Mouse (Mus musculus) thymus, adult 18-20 months (tissue): ENCODE measurements around the gene C1qtnf1.

Experiments
- DNase-seq, 2 experiments: peaks; one replicate each; pipeline ENCODE4 v3.0.0; 2022; ENCODE audit warnings: mixed read lengths in 2 of 2

C1qtnf1 gene

DNA sequence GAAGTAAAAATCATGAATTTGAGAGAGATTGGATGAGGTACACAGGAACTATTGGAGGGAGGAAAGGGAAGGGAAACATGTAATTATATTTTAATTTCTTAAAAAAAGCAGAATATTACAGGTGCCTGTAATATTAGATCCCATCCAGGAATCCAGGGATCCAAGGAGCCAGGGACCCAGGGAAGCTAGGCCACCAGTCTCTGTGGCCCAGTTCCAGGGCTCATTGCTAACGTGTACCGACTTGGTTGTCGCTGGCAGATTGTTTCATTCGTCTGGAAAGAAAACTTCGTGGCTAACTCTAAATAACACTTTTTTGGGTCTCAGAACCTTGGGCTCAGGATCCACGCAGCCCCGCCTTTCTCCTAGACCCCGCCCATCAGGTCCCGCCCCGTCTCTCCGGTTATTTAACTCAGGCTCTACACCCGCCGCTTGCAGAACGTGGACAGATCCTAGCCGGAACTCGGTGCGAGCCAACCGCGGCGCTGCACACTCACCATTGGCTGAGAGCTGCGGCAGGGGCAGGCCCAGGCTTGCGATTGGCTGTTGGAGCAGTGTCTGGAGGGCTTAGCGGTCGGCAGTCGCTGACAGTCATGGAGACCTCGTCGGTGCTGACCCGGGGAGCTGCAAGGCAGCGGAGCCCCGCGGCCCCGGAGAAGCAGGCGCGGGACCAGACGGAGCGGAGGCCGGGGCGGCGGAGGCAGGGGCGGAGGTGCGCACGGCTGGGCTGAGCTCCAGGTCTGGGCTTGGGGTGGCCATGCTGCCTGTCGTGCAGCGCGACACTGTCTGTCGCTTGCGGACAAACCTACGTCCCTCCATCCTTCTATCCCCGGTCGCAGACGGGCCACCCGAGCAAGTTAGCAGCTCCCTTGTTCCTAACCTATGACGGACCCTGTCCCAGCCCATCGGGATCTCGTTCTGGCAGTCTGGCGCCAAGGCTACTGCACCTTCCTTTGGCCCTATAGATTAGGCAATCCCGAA lies 48.7 kb downstream of the C1qtnf1 start, which contains the start of gene Engase:
Engase (plus strand) TSS at position 434 of the 978 bp plus-strand sequence.
- DNase-seq = peak; percentile 96

DNA sequence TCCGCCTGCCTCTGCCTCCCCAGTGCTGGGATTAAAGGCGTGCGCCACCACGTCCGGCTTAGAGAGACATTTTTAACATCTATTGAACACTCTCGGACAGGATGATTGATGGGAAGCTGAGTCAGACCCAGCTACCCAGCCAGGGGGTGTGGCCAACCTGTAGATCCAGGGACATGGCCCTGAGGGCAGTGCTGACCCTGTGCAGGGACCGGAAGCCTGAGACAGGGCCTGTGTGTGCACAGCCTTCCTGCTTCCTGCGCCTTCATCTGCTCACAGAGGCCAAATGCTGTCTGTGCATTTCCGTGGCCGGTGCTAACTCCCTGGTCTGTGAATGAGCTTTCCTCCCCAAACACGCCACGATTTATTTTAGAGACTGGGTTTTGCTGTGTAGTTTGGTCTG lies 51.8 kb downstream of the C1qtnf1 start:
- no peak for DNase-seq

DNA sequence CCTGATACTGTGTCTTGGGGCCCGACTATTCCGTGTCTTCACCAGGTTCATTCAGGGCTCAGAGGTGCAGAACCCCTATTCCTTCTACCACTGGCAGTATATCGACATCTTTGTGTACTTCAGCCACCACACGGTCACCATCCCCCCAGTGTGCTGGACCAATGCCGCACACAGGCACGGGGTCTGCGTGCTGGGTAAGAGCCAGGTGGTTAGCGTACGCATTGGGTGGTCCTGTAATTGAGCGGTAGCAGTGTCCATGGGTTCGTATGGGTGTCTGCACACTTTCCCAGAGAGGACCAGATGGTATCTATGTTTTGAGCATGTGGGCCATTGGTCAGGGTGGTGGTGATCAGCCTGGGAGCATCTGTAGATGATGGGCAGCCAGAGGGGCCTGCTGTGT lies 53.2 kb downstream of the C1qtnf1 start:
- no peak for DNase-seq

DNA sequence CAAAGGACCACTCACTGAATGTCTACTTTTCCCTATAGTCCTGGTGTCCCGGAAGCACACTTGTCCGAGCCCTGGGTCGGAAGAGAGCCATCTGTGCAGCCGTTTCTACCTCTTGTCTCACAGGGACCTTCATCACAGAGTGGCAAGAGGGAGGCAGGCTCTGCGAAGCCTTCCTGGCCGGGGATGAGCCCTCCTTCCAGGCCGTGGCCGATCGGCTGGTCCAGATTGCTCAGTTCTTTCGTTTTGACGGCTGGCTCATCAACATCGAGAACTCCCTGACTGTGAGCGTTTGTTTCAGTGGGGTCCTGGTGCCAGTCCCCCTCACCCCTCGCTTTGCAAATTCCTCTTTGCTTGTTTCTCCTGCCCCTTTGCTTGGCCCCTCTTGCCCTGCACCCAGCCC lies 53.7 kb downstream of the C1qtnf1 start:
- no peak for DNase-seq

DNA sequence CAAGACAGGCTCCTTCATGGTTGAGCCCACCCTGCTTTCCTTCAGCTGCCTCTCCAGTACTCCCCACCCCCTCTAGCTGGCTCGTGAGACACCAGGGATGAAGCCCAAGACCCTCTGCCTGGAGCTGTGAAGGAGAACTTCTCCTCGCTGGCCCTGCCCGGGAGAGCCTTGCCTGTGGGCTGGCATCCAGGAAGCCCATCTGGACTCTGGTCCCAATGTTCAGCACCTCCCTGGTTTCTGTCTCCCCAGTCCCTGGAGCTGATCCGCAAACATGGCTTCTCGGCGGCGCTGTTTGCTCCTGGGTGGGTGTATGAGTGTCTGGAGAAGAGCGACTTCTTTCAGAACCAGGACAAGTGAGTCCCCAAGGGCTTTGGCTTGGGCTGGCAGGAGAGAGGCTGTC lies 56.2 kb downstream of the C1qtnf1 start:
- DNase-seq = no peak

DNA sequence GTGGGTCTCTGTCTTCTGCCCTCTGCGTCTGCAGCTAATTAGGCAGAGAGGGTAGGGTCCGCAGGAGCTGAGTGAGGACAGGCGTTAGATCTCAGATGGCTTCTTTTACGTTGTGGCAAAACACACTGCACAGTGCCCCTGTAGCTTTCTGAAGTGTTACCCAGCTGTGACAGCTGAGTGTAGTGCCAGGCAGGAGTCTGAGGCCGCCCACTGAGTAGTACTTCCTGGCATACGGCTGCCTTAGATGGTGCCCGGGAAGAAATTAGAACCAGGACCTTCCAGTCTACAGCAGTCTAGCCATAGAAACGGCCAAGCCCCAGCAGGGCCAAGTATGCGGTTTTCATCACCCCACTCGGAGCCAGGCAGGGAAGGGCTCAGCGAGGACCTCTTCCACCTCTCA lies 57.3 kb downstream of the C1qtnf1 start:
- DNase-seq = no peak

GRCm38 (mm10) chr11:118485780-118486179 lies 57.8 kb downstream of the C1qtnf1 start:
- DNase-seq = no peak

DNA sequence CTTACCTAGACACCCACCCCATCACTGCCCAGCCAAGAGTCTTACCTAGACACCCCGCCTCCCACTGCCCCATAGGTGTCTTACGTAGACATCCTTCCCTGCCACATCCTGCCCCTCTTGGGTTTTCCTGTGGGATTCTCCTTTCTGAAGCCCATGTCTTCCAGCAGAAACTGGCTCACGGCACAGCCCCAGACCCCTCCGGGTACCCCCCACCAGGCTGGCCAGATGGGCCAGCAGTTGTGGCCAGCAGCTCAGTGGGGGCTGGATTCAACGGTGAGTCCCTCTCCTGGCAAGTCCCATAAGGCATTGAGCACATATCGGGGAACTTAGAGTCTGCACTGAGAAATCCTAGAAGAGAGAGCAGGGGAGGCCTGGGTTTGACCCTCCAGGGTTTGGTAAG lies 58.3 kb downstream of the C1qtnf1 start:
- DNase-seq = no peak

DNA sequence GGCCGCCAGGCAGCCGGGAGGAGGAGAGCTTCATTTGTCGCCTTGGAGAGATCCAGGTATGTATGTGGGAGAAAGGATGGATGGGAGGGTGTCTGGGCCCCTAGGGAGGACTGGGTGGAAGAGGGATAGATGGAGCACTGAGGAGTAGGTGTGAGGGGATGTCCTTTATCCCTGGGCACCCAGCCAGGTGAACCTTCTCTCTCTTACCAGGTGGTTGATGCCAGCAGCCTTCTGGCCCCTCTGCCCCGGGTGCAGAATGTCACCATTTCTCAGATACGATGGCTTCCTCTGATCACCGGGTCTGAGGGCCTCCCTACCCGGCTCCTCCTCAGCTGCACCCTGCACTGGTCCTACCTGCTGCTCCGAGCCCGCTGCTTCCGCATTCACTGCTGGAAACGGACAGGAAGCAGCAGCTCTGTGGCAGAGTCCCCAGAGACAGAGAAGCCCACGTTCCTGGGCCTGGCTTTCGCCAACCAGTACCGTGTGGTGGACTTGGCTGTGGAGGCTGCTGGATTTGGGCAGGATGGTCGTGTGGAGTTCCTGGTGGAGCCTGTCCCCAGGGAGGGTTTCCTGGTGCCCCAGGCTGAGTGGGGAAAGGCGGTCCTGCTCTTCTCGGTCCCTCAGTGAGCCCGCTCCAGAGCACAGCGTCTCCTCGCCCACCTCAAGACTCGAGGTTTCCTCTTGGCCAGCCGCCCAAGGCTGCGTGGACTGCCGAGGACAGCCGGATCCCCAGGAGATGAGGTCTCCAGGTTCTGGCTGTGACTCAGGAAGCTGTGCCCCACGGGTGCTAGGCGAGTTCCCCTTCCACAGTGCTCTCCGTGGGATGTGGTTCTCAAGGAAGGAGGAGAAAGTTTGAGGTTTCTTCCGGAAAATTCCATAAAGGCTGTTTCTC lies 59.1 kb downstream of the C1qtnf1 start:
- no peak for DNase-seq

DNA sequence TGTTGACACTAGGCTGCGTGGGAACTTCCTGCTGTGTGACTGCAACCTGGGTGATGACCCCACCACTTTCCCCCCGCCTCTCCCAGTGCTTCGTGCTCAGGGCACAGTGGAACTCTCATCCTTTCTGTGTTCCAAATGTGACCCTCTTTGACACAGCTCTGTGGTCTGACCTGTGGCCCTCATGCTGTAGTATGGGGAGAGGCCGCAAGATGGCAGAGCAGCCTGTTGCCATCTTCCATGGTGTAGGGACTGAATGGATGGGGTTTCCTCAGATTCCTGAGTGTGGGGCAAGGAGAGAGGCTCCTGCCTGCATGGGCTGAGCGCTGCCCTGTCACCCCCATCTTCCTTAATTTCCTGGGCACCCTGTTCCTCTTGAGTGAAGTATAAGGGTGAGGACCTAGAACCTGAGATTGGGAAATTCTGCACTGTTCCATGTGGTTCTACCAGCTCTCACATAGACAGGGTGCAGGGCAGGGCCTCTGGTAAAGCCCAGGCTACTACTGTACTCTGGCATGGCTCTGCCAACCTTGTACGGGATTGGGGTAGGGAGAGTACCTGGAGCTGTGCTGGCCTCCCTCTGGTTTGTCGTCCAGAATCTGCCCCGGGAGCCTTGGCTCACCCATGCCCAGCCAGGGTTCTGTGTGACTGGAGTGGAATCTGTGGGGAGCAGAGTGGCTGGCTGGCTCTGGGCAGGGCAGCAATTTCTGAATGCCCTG lies 60.3 kb downstream of the C1qtnf1 start:
- no peak for DNase-seq

- DNase-seq = no peak
Measured at GRCm38 (mm10) chr11:118488907-118489270, 60.9 kb downstream of the C1qtnf1 start.

- DNase-seq = peak; percentile 66
Measured at GRCm38 (mm10) chr11:118490566-118491218, 62.7 kb downstream of the C1qtnf1 start.

DNA sequence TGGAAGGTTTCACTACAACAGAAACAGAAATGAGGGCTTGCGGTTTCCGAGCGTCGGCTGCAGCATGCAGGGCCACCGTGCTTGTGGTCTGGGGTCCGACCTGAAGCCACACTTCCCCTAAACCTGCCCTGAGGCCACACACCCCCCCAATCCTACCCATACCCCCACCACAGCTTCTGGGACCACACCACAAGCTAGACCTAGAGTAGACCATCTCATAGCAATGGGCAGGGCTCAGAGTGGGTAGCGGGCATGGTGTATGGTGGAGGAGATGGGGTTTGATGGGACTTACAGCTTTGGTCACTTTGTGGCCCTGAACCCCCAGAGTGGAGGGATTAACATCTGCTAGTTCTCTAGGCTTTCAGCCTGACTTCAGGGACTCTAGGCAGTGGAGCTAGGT lies 63.2 kb downstream of the C1qtnf1 start:
- no peak for DNase-seq

GRCm38 (mm10) chr11:118493458-118493857 lies 65.5 kb downstream of the C1qtnf1 start:
- no peak for DNase-seq

DNA sequence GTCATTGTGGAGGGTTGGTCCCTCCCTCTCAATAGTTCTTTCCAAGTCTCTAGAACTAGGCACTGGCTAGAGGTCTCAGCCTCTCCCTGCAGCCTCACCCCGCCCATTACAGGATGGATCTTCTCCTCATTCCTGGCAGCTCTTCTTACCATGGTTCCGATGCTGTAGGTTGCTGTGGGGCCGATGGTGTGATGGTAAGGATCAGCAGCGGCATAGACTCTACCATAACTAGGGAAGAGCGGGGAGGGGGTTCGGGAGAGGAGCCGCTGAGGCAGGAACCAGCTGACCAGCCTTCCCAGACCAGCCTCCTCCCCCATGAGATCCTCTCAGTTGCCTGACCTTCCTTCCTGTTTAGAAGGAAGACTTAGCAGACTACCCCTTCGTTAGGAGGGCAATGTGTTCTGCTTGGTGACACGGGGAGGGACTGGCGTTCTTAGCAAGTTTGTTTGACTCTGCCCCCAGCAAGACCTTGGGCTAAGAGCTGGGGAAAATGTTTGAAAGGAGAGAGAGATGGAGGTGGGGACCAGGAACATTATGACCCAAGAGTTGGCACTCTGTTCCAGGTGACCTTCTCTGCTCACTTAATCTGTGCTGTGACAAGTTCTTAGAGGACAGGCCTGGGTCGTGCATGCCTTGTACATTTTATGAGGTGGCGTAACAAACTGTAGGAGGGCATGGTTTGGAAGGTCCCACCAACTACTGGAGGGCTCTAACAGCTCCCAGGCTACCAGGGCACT lies 66.2 kb downstream of the C1qtnf1 start:
- no peak for DNase-seq

GRCm38 (mm10) chr11:118495065-118495464 lies 67.1 kb downstream of the C1qtnf1 start:
- DNase-seq = no peak

GRCm38 (mm10) chr11:118496066-118496689 lies 68.2 kb downstream of the C1qtnf1 start:
- DNase-seq = no peak
